Mouse (Mus musculus) CD8-positive naive resting alpha-beta T cell, adult 2 months (primary cell): ENCODE results near the gene Vav3.

ENCODE experiments used
- DNase-seq, 2 experiments: peaks; one replicate each; pipeline ENCODE4 v3.0.0; 2022; ENCODE audit warnings: low read depth in 2 of 2, low spot score in 2 of 2

The Vav3 gene

DNA sequence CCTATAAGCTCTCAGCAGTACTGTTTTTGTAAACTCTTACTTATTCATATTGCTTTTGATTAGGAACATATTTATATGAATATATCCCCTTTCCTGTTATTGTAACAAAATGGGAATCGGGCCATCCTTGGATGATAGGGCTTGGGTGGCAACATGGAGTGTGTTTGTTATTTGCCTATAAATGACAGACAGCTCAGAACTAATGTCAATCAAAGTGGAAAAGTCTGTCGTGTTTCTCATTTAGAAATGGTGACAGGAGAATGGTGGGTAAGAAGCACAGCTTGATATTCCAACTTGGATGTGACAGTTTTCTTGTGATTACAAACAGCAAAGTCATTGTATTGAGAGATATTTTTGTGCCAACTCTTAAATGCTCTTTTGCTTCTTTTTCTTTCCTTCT, 339.8 kb downstream of the Vav3 start:
- DNase-seq: no peak

DNA sequence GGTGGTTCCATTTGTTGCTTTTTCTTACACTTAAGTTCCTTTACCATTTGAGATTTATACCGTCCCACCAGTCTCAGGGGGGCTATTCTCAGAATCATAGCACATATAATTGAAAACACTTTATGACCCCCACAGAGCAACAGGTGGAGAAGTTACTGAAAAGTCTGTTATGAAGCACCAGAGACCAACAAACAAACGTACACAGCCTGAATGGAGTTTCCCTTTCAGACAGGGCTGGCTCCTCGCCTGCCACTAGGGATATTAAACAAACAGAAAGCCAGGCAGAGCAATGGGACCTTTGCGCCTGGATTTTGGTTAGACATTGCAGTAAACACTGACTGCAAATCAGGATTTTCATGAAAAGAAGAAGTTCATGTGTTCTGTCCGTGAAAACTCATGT, 341.4 kb downstream of the Vav3 start:
- DNase-seq: no peak

DNA sequence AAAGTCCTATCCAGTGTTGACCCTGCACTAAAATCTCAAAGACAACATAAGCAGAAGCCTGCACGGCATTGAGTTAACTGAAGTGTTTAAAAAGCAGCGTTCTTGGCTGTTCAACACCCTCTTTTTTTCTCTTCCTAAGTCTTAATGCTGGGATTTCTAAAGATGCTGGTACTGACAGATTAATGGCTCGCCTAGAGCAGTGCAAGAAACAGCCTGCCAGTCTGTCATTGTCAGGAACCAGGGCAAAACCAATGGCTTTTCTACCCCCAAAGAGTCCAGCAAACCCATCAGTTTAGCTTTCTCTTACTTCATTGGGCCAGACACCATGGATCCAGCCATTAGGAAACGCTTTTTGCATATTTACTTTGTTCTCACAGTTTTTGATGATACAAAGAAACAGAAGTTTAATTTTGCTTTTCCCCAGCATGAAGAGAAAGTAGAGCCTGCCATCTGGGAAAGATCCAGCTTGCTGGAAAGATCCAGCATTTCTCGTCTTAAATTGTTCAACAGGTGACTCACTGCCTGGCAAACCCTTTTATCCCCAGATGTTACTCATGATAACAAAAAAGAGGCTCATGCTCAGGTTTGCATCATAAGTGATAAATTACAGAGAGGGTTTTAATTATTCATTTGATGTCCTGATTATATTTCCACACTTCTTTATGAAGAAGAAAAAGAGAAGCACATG, 343.3 kb downstream of the Vav3 start:
- no peak for DNase-seq

DNA sequence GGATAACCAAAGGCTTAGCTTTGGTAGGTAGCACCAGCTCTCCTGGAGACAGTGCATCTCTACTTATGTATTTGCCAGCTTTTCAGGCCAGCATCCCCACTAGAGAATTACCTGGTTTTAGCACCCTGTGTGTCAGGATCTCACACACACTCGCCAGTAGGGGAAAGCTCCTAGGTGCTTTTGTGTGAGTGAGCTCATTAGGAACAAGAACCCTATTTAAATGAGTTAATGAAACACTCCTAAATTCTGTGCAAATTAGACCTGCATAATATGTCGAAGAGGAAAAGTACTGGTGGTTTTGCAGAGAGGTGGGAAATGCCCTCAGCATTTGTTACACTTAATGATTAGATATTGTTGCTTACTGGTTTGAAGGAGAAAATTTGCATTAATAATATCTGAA, 350.1 kb downstream of the Vav3 start:
- no peak for DNase-seq

DNA sequence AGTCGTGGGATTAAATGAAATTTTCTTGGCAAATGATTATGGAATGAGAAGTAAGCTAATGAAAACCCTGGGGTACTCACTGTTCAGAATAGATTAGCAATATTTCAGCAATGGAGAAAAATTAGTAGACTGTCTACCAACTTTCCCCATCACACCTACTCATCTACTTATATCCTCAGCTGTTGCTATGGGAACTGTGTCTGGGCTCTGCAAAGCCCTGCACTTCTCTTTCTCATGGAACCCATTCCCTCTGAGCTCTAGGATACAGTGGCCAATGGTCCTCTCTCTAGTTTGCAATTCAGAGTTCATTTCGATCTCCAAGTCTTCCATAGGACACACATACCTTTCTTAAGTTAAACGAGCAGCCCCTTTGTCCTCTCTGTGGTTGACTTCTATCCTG, 352.2 kb downstream of the Vav3 start:
- no peak for DNase-seq

DNA sequence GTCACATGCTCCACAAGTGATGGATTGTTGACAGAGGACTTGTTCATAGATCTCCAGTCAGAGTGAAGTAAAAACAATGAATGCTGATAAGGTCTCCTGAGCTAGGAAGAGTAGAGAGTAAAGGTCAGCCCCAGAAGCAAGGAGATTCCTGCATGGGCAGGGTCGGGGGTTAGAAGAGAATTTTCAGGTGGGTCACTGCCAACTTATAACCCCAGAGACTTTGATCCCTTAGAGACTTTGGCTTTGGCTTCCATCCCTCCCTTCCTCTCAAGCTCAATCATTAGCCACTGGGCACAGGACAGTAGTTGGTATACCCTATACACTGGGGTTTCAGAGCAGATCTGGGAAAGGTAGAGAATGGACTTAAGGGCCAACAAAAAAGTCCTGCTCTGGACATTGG, 360.8 kb downstream of the Vav3 start:
- no peak for DNase-seq

DNA sequence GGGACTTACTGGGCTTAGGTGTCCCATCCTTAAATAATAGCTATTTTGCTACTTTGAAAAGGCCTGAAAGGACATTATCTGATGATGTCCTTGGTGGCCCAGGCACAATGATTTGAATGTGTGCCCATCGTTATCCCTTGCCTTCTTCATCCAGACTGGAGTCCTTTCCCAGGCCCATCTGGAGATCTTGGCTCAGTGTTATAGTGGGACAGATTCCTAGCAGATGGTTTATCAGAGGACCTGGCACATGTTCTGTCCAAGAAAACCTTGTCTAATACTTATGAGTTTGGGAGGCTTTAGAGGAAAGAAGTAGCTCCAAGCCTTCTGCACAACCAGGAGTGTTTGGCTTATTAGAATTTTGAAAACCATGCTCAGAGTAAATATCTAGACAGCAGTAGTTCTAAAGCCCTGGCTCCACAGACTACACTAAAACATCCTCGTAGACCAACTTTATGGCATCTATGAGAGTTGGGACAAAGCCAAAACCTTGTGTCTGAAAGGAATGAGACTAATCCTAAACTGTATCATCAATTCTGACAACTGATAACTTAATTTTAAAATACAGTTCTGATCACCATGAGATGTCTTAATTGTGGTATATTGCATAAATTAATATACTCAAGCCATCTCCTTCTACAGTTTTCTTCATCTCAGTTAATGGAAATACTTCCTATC, 367.5 kb downstream of the Vav3 start:
- DNase-seq: no peak

DNA sequence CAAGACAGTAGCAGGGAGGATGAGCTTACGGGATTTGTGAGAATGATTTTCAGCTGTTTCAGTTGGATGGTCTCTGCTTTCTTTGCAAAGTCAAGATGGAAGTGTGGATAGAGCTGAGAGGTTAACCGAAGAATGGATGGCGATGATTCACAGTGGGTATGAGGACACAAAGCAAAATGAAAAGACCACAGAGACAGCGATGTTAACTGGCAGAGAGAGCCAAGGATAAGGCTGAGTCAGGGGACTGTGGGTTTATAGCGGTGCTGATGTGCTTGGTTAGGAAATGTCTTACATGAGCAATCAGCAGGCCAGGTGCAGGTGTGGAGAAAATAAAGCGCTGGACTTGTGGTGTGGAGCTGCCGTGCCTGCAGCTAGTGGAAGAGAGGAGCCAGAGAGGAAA, 371.3 kb downstream of the Vav3 start:
- DNase-seq: no peak

DNA sequence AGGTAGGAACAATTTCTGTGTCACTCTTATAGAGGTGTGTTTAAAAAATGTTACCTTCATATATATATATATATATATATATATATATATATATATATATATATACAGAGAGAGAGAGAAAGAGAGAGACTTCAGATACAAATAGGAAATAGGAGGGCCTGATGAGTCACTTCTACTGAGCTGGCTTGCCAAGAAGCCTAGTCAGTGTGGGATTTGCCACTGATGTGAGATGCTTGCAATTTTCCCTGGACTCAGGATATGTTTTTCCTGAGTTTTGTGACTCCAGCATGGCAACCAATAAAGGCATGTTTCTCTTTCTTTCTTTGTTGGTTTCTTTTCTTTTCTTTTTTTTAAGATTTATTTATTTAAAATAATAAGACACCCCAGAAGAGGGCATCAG, 374.0 kb downstream of the Vav3 start:
- no peak for DNase-seq

DNA sequence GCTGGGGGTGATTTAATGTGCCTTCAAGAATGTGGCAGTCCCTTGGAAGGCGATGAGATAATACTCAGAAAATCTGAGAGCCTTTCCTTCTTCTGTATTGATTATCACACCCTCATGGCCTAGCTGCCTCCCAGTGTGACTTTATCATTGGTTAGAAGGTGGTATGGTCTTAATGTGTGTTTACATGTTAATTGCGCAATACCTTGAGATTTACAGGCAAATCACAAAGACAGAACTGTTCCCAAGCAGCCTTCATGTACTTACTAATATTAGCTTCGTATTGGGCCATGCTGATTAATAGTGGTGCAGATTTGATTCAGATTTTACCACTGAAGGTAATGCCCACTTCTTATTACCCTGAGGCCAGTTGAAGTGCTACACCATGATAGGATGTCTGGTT, 381.3 kb downstream of the Vav3 start:
- no peak for DNase-seq

DNA sequence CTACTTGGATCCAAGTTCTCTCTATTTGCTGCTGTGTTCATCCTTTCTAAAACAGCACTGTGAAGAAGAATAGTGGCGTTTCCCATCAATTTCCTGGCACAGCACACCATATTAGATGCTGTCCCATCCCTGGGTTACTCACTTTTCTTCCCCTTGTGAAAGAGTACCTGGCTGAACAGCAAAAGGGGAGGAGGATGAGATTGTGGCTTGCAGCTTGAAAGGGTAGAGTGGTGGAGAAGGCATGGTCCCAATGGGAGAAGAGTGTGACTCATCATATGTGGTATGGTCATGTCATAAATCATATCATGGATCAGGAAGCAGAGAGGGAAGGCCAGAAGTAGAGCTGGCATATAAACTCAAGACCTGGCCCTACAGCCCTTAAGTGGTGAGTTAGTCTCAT, 386.3 kb downstream of the Vav3 start:
- DNase-seq: no peak

DNA sequence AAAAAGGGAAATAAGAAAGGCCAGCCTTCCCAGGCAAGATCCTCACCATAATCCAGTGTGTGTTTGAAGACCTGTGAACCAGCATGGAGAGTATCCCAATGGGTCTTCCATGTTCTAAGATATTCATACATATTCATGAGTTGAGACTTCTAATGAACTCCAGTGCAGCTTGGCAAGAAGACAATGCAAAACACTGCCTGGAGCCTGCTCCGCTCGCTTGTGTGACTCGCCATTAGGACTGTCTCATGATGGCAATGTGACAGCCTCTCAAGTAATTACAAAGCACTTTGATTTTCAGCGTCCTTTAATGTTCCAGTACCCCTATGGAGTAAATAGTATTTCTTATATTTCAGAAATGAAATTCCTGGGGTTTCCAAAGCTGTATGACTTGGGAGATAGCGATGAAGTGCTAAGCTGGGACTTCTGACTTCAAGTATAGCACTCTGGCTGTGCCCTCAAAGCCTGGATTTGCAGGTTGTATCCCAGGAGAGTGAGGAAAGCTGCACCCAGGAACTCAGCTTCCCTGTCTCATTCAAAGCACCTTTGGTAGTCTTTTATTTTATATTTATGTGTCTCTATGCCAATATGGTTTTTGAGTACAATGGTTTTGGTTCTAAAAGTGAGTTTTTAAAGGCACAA, 391.3 kb downstream of the Vav3 start:
- DNase-seq: no peak

DNA sequence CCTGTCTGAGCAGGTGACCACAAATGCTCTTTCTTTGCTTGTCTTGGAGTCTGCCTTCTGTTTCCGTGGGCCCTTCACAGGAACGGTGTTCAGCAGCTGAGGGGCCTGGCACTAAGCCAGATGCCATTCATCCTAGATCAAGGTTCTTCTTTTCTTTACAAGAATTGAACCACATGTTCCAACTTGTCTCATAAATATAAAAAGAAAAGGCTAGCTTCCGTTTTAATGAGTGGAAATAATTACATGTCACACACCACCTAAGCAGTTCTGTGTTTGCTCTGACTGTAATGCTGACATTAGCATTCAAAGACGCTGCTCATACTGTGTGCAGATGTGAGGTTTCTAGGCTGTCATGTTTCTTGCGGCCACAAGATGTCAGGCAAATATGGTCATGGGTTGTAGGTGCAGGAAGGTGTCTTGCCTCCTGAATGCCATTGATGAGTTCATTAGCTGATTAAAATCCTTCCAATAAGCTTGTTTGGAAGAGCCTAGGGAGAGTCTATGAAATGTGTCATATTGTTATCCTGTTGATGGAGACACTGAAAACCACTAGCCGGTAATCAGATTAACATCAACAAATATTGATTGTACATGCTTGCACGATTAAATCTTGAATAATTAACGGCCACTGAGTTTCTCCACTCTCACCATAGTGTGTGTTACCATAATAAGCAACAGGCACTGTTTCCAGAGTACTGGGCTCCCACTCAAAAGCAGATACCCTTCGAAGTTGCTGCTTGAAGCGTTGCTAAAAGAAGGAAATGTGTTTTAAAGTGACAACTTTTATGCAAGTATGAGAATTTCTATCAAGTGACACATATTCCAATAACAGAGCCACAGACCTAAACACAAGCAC, 392.1 kb downstream of the Vav3 start:
- no peak for DNase-seq
